Mouse (Mus musculus) brain, embryonic 14.5 days (tissue): Measurements from ENCODE around the gene B4galt5.

ENCODE experiments used
- CTCF ChIP-seq: fragments of 200-500 bp; IDR thresholded peaks from 2 replicates; pipeline ENCODE4 v1.5.1; 2012; ENCODE audit warnings: inconsistent platforms, mild to moderate bottlenecking, moderate library complexity, borderline replicate concordance; ENCODE audit not compliant: insufficient read depth, insufficient read length; ENCODE audit errors: extremely low read depth
- POLR2A ChIP-seq: fragments of 200-500 bp; IDR thresholded peaks from 2 replicates; pipeline ENCODE4 v1.6.1; 2012; ENCODE audit warnings: mild to moderate bottlenecking, inconsistent platforms, borderline replicate concordance; ENCODE audit not compliant: poor library complexity, insufficient read depth, insufficient read length, severe bottlenecking; ENCODE audit errors: extremely low read depth

GRCm38 (mm10) chr2:167302641-167303040 lies 46.3 kb downstream of the B4galt5 start:
- TF ChIP-seq POLR2A (no peak), CTCF (no peak)
